Mouse (Mus musculus): ENCODE results near the gene Rsph3a.
A peak's percentile ranks its signal among the peaks of the same experiment; 100 is the strongest.

DNA sequence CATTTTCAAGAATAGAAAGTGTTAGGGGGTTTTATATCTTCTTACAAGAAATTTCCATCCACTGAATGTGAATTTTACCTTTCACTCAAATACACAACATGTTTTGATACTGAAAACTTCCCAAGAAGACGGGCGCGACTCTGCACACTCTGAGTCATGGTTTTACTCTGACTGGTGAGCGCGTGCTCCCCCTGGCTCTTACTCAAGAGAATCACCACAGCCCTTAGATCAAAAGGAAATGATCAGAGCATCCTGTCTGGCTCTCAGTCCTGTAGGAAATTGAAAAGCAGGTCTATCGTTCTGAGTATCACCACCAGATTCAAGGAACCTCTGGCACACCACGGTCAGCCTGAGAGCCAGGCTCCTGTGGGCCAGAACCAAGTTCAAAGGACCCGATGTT, 5.8 kb upstream of the Rsph3a start:
- TF ChIP-seq POLR2A (IDR thresholded peaks at IDR 0.05; ENCODE audit: low read depth, low read length) (no peak), CTCF (IDR thresholded peaks at IDR 0.05; ENCODE audit: borderline replicate concordance, insufficient read depth, low read length) (peak; percentile 32; the same call in 1 of the 2 replicates)

Data from embryonic fibroblast, embryonic 13.5 days (primary cell).